Mouse (Mus musculus) kidney, adult 18-20 months (tissue): ENCODE results near the gene Kcnb1.

ENCODE experiments used
- DNase-seq: peaks from one replicate; pipeline ENCODE4 v3.0.0; 2021

The Kcnb1 gene

GRCm38 (mm10) chr2:167125781-167126180 is 64.2 kb downstream of the Kcnb1 start:
- DNase-seq: no peak

GRCm38 (mm10) chr2:167123936-167124335 is 66.0 kb downstream of the Kcnb1 start:
- DNase-seq: no peak

GRCm38 (mm10) chr2:167122737-167123136 is 67.2 kb downstream of the Kcnb1 start:
- DNase-seq: no peak

- no peak for DNase-seq
Measured at GRCm38 (mm10) chr2:167121996-167122395, 68.0 kb downstream of the Kcnb1 start.

- DNase-seq: peak; percentile 71
Measured at GRCm38 (mm10) chr2:167121228-167121627, 68.7 kb downstream of the Kcnb1 start.

GRCm38 (mm10) chr2:167120186-167120830 is 69.6 kb downstream of the Kcnb1 start:
- no peak for DNase-seq

- DNase-seq: peak; percentile 41
Measured at GRCm38 (mm10) chr2:167118046-167118445, 71.9 kb downstream of the Kcnb1 start.

- peak; percentile 86 for DNase-seq
Measured at GRCm38 (mm10) chr2:167112737-167113136, 77.2 kb downstream of the Kcnb1 start.

- no peak for DNase-seq
Measured at GRCm38 (mm10) chr2:167112259-167112658, 77.7 kb downstream of the Kcnb1 start.

- DNase-seq: no peak
Measured at GRCm38 (mm10) chr2:167109506-167109905, 80.4 kb downstream of the Kcnb1 start.

- DNase-seq: no peak
Measured at GRCm38 (mm10) chr2:167103546-167103945, 86.4 kb downstream of the Kcnb1 start.

GRCm38 (mm10) chr2:167101743-167102441 is 88.1 kb downstream of the Kcnb1 start:
- DNase-seq: peak; percentile 51

- no peak for DNase-seq
Measured at GRCm38 (mm10) chr2:167094688-167095087, 95.3 kb downstream of the Kcnb1 start.

GRCm38 (mm10) chr2:167093171-167093900 is 96.6 kb downstream of the Kcnb1 start:
- no peak for DNase-seq

GRCm38 (mm10) chr2:167090271-167090670 is 99.7 kb downstream of the Kcnb1 start:
- no peak for DNase-seq

GRCm38 (mm10) chr2:167086836-167087235 is 103.1 kb downstream of the Kcnb1 start:
- peak; percentile 38 for DNase-seq

GRCm38 (mm10) chr2:167086092-167086491 is 103.9 kb downstream of the Kcnb1 start:
- no peak for DNase-seq

GRCm38 (mm10) chr2:167081639-167082038 is 108.3 kb downstream of the Kcnb1 start:
- no peak for DNase-seq

- DNase-seq: no peak
Measured at GRCm38 (mm10) chr2:167081135-167081534, 108.8 kb downstream of the Kcnb1 start.

GRCm38 (mm10) chr2:167080387-167080786 is 109.6 kb downstream of the Kcnb1 start:
- DNase-seq: no peak

- DNase-seq: no peak
Measured at GRCm38 (mm10) chr2:167079535-167080257, 110.3 kb downstream of the Kcnb1 start.

GRCm38 (mm10) chr2:167078931-167079495 is 110.9 kb downstream of the Kcnb1 start:
- no peak for DNase-seq

GRCm38 (mm10) chr2:167078486-167078885 is 111.5 kb downstream of the Kcnb1 start:
- DNase-seq: no peak
